Mouse (Mus musculus): ENCODE measurements around the gene Cpsf4l.
"Not testable (repeated sequence)": the region's sequence is repeated elsewhere in the genome, so short reads cannot be mapped to it uniquely, and the experiment has no call there.

Cpsf4l gene

GRCm38 (mm10) chr11:113661835-113662351, 47.9 kb downstream of the Cpsf4l start:
- no peak for DNase-seq

- DNase-seq: no peak
Measured at GRCm38 (mm10) chr11:113660940-113661339, 48.9 kb downstream of the Cpsf4l start.

- not testable (repeated sequence) for DNase-seq
Measured at GRCm38 (mm10) chr11:113660213-113660612, 49.6 kb downstream of the Cpsf4l start.

GRCm38 (mm10) chr11:113658763-113659162, 51.1 kb downstream of the Cpsf4l start:
- DNase-seq: no peak

GRCm38 (mm10) chr11:113658319-113658718, 51.5 kb downstream of the Cpsf4l start:
- no peak for DNase-seq

GRCm38 (mm10) chr11:113657221-113657620, 52.6 kb downstream of the Cpsf4l start:
- DNase-seq: no peak

- no peak for DNase-seq
Measured at GRCm38 (mm10) chr11:113656511-113656932, 53.3 kb downstream of the Cpsf4l start.

- DNase-seq: peak; percentile 53
Measured at GRCm38 (mm10) chr11:113654561-113655270, 55.1 kb downstream of the Cpsf4l start.

GRCm38 (mm10) chr11:113654105-113654504, 55.7 kb downstream of the Cpsf4l start:
- DNase-seq: no peak

GRCm38 (mm10) chr11:113652516-113652915, 57.3 kb downstream of the Cpsf4l start:
- DNase-seq: no peak

GRCm38 (mm10) chr11:113651907-113652273, 57.9 kb downstream of the Cpsf4l start:
- DNase-seq: no peak

- DNase-seq: no peak
Measured at GRCm38 (mm10) chr11:113651206-113651906, 58.5 kb downstream of the Cpsf4l start.

- peak; percentile 78 for DNase-seq
Measured at GRCm38 (mm10) chr11:113649353-113650210, 60.2 kb downstream of the Cpsf4l start, which contains the start of gene Slc39a11. Gene Slc39a11 (minus strand): TSS chr11:113650079.

GRCm38 (mm10) chr11:113648690-113649352, 61.0 kb downstream of the Cpsf4l start, which contains the start of gene Cog1:
Gene Cog1 (plus strand): TSS chr11:113649169.
- DNase-seq: no peak
